Comparison of ENCODE assay signal across 7 mouse cellular contexts in the genomic region with DNA sequence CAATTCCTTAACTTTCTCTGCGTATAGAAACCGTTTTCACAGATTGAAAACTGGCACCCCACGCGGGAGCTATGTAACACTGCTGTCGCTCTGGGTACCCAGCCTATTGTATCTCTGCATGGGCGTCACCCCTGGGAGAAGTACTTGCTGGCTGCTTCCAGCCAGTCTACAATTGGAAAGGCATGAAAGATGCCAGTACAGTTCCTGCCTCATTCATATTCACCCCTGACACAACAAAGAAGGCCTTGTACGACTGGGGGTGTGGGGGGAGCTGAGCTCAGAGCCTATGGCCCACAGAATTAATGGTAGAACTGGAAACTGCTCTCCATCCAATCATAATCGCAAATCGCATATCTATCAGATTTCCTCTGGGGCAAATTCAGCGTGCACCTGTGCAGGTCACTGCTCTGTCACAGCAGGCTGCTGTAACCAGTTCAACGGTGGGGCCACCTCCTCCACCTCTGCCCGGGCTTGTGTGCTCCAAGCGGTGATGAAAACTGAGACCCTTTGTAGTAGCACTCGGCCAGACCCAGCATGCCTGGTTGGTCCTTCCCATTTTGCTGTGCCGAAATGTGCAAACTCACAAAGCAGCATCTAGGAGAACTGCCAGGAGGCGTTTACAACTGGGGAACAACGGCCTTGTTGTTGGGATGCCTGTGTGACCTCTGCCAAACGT. TPM values are rescaled to one million over a fixed set of nuclear protein-coding genes. Genes with fewer than 3 reads are reported as not detected.
A peak's percentile ranks its signal among the peaks of the same experiment; 100 is the strongest.
DNase-seq lines count a peak whose midpoint lies in the region; ATAC-seq and TF ChIP-seq lines count a peak whose summit lies in the region.

No protein-coding gene starts in this region.

- no peaks in the 10 kb centered on the region for H3K9me3 ChIP-seq in forebrain, embryonic 10.5 days
- no peaks in the 10 kb centered on the region for H3K9me3 ChIP-seq in midbrain, embryonic 16.5 days (replicated peaks; ENCODE audit: control insufficient read depth, low read length, poor library complexity, severe bottlenecking)

- peak; percentile 94 for DNase-seq in brain, embryonic 14.5 days (ENCODE audit: low read depth)
- DNase-seq in forebrain, embryonic 10.5 days (ENCODE audit: extremely low spot score, low spot score): no peak
- DNase-seq in layer of hippocampus, adult 8-10 months (ENCODE audit: low spot score in 2 of 2): peak; percentile 66 to 79
- no peak for DNase-seq in heart, adult 18-20 months

- TF ChIP-seq CTCF in brain, embryonic 14.5 days (IDR thresholded peaks at IDR 0.05; ENCODE audit: borderline replicate concordance, extremely low read depth, insufficient read depth, insufficient read length): no peak

- no peak overlapping the region; the same call in 1 of the 2 replicates for H3K9ac ChIP-seq in midbrain, embryonic 16.5 days (ENCODE audit: low read depth, low read length)

- WGBS in forebrain, embryonic 10.5 days: 68% methylated on average over 18 of the region's 18 CpGs
- WGBS in midbrain, embryonic 16.5 days: 55% methylated on average over 18 of the region's 18 CpGs

- H3K36me3 ChIP-seq in forebrain, embryonic 10.5 days (replicated peaks): peaks cover 16% of the 10 kb centered on the region
- H3K36me3 ChIP-seq in midbrain, embryonic 16.5 days (ENCODE audit: control insufficient read depth, insufficient read depth, low read length): peaks cover 3% of the 10 kb centered on the region

- H3K4me2 ChIP-seq in midbrain, embryonic 16.5 days (ENCODE audit: low read length): no peak overlapping the region

- H3K27me3 ChIP-seq in forebrain, embryonic 10.5 days (ENCODE audit: poor library complexity, severe bottlenecking): no peaks in the 10 kb centered on the region
- H3K27me3 ChIP-seq in midbrain, embryonic 16.5 days (ENCODE audit: control insufficient read depth, insufficient read depth, low read depth, low read length): no peaks in the 10 kb centered on the region

- no peak overlapping the region for H3K4me3 ChIP-seq in forebrain, embryonic 10.5 days
- H3K4me3 ChIP-seq in midbrain, embryonic 16.5 days (ENCODE audit: low read depth, low read length): no peak overlapping the region

- peak; percentile 88 for ATAC-seq in midbrain, embryonic 16.5 days
- no peak for ATAC-seq in activated CD4-positive, CD25-positive, alpha-beta regulatory T cell, adult 4 months
- no peak for ATAC-seq in erythroblast, adult 5-6 weeks (replicated peaks; ENCODE audit: low FRiP score, poor library complexity, severe bottlenecking)

- no peak for TF ChIP-seq POLR2A in brain, embryonic 14.5 days (IDR thresholded peaks at IDR 0.05; ENCODE audit: borderline replicate concordance, extremely low read depth, insufficient read depth, insufficient read length, poor library complexity, severe bottlenecking)

- H3K4me1 ChIP-seq in forebrain, embryonic 10.5 days: peaks cover 9% of the 10 kb centered on the region
- no peaks in the 10 kb centered on the region for H3K4me1 ChIP-seq in midbrain, embryonic 16.5 days (ENCODE audit: control insufficient read depth, insufficient read depth, low read length)

- peak overlapping the region; percentile 20; the same call in 1 of the 2 replicates for H3K27ac ChIP-seq in forebrain, embryonic 10.5 days
- H3K27ac ChIP-seq in midbrain, embryonic 16.5 days (ENCODE audit: low read length): peak overlapping the region; percentile 60

RNA-seq across cellular contexts. Expression of a gene that starts 25.2 kb away (rescaled TPM):
- polyA plus RNA-seq in brain, embryonic 14.5 days (2012; rRNA removed): 16.6 and 21.7 TPM in 2 replicates
- polyA plus RNA-seq in forebrain, embryonic 10.5 days (2016; fragmentation: Nextera tagmentation; extraction: Ambion mirVana): 42.1 and 44.9 TPM in 2 replicates
- total RNA-seq in layer of hippocampus, adult 8-10 months (2022): 10 to 100 TPM; 23.0 to 31.3 (median 28.6) TPM
- 31.1 TPM in 2 replicates for polyA plus RNA-seq in midbrain, embryonic 16.5 days (2015; fragmentation: Nextera tagmentation; extraction: Ambion mirVana)
- 10 to 100 TPM in 1 of 2 experiments, 1 to 10 TPM in 1; 8.9 to 10.7 TPM for total RNA-seq in heart, adult 18-20 months (2021)
- polyA plus RNA-seq in activated CD4-positive, CD25-positive, alpha-beta regulatory T cell, adult 4 months (2017; shearing (Covaris generic)): 10 to 100 TPM; 55.0 to 73.8 TPM
- 8.5 and 9.2 TPM in 2 replicates for total RNA-seq in erythroblast, adult 5-6 weeks (2015; ENCODE audit: low replicate concordance)
- 4.6 and 6.2 TPM in 2 replicates for total RNA-seq in erythroblast, adult 5-6 weeks (2017; ENCODE audit: low replicate concordance)

RNA-seq across cellular contexts. Expression of a gene that starts 37.1 kb away (rescaled TPM):
- polyA plus RNA-seq in brain, embryonic 14.5 days (2012; rRNA removed): 66.5 and 68.8 TPM in 2 replicates
- polyA plus RNA-seq in forebrain, embryonic 10.5 days (2016; fragmentation: Nextera tagmentation; extraction: Ambion mirVana): 75.9 and 79.4 TPM in 2 replicates
- total RNA-seq in layer of hippocampus, adult 8-10 months (2022): 10 to 100 TPM; 79.4 to 85.9 (median 82.6) TPM
- polyA plus RNA-seq in midbrain, embryonic 16.5 days (2015; fragmentation: Nextera tagmentation; extraction: Ambion mirVana): 87.7 and 90.4 TPM in 2 replicates
- total RNA-seq in heart, adult 18-20 months (2021): 100 to 1,000 TPM; 843 to 897 TPM
- 10 to 100 TPM; 65.5 to 74.7 TPM for polyA plus RNA-seq in activated CD4-positive, CD25-positive, alpha-beta regulatory T cell, adult 4 months (2017; shearing (Covaris generic))
- total RNA-seq in erythroblast, adult 5-6 weeks (2015; ENCODE audit: low replicate concordance): 7.9 and 12.3 TPM in 2 replicates
- 5.4 and 9.5 TPM in 2 replicates for total RNA-seq in erythroblast, adult 5-6 weeks (2017; ENCODE audit: low replicate concordance)

RNA-seq across cellular contexts. Expression of a gene that starts 46.7 kb away (rescaled TPM):
- 116 and 127 TPM in 2 replicates for polyA plus RNA-seq in brain, embryonic 14.5 days (2012; rRNA removed)
- 173 and 181 TPM in 2 replicates for polyA plus RNA-seq in forebrain, embryonic 10.5 days (2016; fragmentation: Nextera tagmentation; extraction: Ambion mirVana)
- 10 to 100 TPM; 72.9 to 92.8 (median 78.4) TPM for total RNA-seq in layer of hippocampus, adult 8-10 months (2022)
- 167 and 170 TPM in 2 replicates for polyA plus RNA-seq in midbrain, embryonic 16.5 days (2015; fragmentation: Nextera tagmentation; extraction: Ambion mirVana)
- total RNA-seq in heart, adult 18-20 months (2021): 10 to 100 TPM; 87.6 to 91.5 TPM
- 100 to 1,000 TPM; 117 to 121 TPM for polyA plus RNA-seq in activated CD4-positive, CD25-positive, alpha-beta regulatory T cell, adult 4 months (2017; shearing (Covaris generic))
- 26.1 and 70.1 TPM in 2 replicates for total RNA-seq in erythroblast, adult 5-6 weeks (2015; ENCODE audit: low replicate concordance)
- total RNA-seq in erythroblast, adult 5-6 weeks (2017; ENCODE audit: low replicate concordance): 10.6 and 17.0 TPM in 2 replicates

RNA-seq across cellular contexts. Expression of a gene that starts 53.7 kb away (rescaled TPM):
- polyA plus RNA-seq in brain, embryonic 14.5 days (2012; rRNA removed): not detected in 2 replicates
- not detected in 2 replicates for polyA plus RNA-seq in forebrain, embryonic 10.5 days (2016; fragmentation: Nextera tagmentation; extraction: Ambion mirVana)
- not detected for total RNA-seq in layer of hippocampus, adult 8-10 months (2022)
- not detected in 2 replicates for polyA plus RNA-seq in midbrain, embryonic 16.5 days (2015; fragmentation: Nextera tagmentation; extraction: Ambion mirVana)
- total RNA-seq in heart, adult 18-20 months (2021): not detected
- under 1 TPM in 1 of 2 experiments, not detected in 1; 0.29 TPM for polyA plus RNA-seq in activated CD4-positive, CD25-positive, alpha-beta regulatory T cell, adult 4 months (2017; shearing (Covaris generic))
- not detected in 2 replicates for total RNA-seq in erythroblast, adult 5-6 weeks (2015; ENCODE audit: low replicate concordance)
- total RNA-seq in erythroblast, adult 5-6 weeks (2017; ENCODE audit: low replicate concordance): not detected in 2 replicates

Comparison
In these comparisons a context has a peak if more than half of its experiments do, and no peak if none do; other contexts are left out.
1. DNase-seq: peak in brain, embryonic 14.5 days (single experiment) and layer of hippocampus, adult 8-10 months (2 of 2); none in forebrain, embryonic 10.5 days (single experiment) and heart, adult 18-20 months (0 of 2).